Mouse (Mus musculus) lung, postnatal 14 days (tissue): ENCODE measurements at regions not wholly inside any gene's neighbourhood (a gene's known extent, or its start where the extent isn't known, plus 50 kb on each side); places are given as distances from the start of the nearest gene placed in this dataset.

ENCODE experiments used
- DNase-seq: peaks from one replicate; pipeline ENCODE4 v3.0.0; 2021

- no peak for DNase-seq
Measured at GRCm38 (mm10) chr15:96521125-96521455, 60.4 kb upstream of the Scaf11 start.

- DNase-seq, result peak; percentile 67
Measured at GRCm38 (mm10) chr15:96520412-96521124, 59.9 kb upstream of the Scaf11 start.

GRCm38 (mm10) chr15:96518156-96518555, 57.5 kb upstream of the Scaf11 start:
- no peak for DNase-seq

GRCm38 (mm10) chr15:96515620-96516019, 55.0 kb upstream of the Scaf11 start:
- DNase-seq, result no peak

- DNase-seq, result no peak
Measured at GRCm38 (mm10) chr15:96512636-96513035, 52.0 kb upstream of the Scaf11 start.
